Mouse (Mus musculus): ENCODE measurements around the gene Cacna1c. TPM values are rescaled to one million over a fixed set of nuclear protein-coding genes. Genes with fewer than 3 reads are reported as not detected.

Gene Cacna1c
- polyA plus RNA-seq, 1 experiment from 2014 or later: 0.23 TPM

- Histone ChIP-seq H3K4me3 (ENCODE audit: low read depth, low read length) (no peak overlapping the region), H3K4me1 (ENCODE audit: insufficient read depth) (no peaks in the 10 kb centered on the region), H3K36me3 (replicated peaks; ENCODE audit: insufficient read depth, low read length) (peaks cover 32% of the 10 kb centered on the region), H3K27ac (ENCODE audit: low read depth) (no peak overlapping the region), H3K27me3 (ENCODE audit: insufficient read depth, low read length) (no peaks in the 10 kb centered on the region), H3K4me2 (ENCODE audit: low read depth, low read length) (no peak overlapping the region), H3K9ac (replicated peaks) (no peak overlapping the region), H3K9me3 (ENCODE audit: low read length) (no peaks in the 10 kb centered on the region)
- DNase-seq (no peak), ATAC-seq (no peak)
- WGBS (ENCODE audit: insufficient replicate concordance): 77% methylated on average over 4 of the region's 4 CpGs
- TF ChIP-seq EP300 (IDR thresholded peaks at IDR 0.05; ENCODE audit: low read depth) (no peak), CTCF (IDR thresholded peaks at IDR 0.05; ENCODE audit: low read depth) (no peak)
These were observed 657.6 kb downstream of the Cacna1c start for GRCm38 (mm10) chr6:118538627-118539026.

Other genes starting within 250 kb of the Cacna1c start
- gene Dcp1b, start 21.2 kb downstream of the Cacna1c start, polyA plus RNA-seq (2015; fragmentation: Nextera tagmentation; extraction: Ambion mirVana): 4.1 and 4.5 TPM in 2 replicates
- 0.02 and 0.08 TPM in 2 replicates for gene Cacna2d4, start 40.1 kb upstream of the Cacna1c start, polyA plus RNA-seq (2015; fragmentation: Nextera tagmentation; extraction: Ambion mirVana)
- gene Lrtm2, start 134.3 kb upstream of the Cacna1c start, polyA plus RNA-seq (2015; fragmentation: Nextera tagmentation; extraction: Ambion mirVana): not detected in 2 replicates
- gene Adipor2, start 221.3 kb upstream of the Cacna1c start, polyA plus RNA-seq (2015; fragmentation: Nextera tagmentation; extraction: Ambion mirVana): 53.9 and 58.6 TPM in 2 replicates

Data from liver, postnatal 0 days (tissue).